Mouse (Mus musculus) embryo, embryonic 10 days (tissue): ENCODE results near the gene Nub1.
"Not testable (repeated sequence)": the region's sequence is repeated elsewhere in the genome, so short reads cannot be mapped to it uniquely, and the experiment has no call there.

ENCODE experiments used
- DNase-seq: peaks from one replicate; pipeline ENCODE4 v3.0.0-alpha.2; 2015; ENCODE audit warnings: low spot score

Gene Nub1

GRCm38 (mm10) chr5:24685366-24686093 lies at the start of gene Nub1:
Gene Nub1, plus strand, starts transcription at chr5:24685532.
- DNase-seq: peak; percentile 99

DNA sequence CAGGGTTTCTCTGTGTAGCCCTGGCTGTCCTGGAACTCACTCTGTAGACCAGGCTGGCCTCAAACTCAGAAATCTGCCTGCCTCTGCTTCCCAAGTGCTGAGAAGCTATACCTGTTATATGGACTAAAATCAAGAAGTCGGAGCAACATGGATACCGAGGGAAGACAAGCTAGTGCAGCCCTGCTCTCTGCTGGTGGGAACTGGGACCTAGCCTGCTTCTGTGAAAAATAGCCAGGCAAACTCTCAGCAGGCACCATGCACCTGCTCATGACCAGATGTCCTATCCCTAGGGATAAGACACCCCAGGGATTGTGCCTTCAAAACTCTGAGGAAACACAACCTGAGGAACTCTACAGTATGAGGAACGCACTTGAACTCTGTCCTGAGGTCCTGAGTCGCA lies 48.3 kb upstream of the Nub1 start:
- DNase-seq: no peak

- DNase-seq: no peak
Measured at GRCm38 (mm10) chr5:24638131-24638530, 47.2 kb upstream of the Nub1 start.

- DNase-seq: no peak
Measured at GRCm38 (mm10) chr5:24639081-24639480, 46.3 kb upstream of the Nub1 start.

DNA sequence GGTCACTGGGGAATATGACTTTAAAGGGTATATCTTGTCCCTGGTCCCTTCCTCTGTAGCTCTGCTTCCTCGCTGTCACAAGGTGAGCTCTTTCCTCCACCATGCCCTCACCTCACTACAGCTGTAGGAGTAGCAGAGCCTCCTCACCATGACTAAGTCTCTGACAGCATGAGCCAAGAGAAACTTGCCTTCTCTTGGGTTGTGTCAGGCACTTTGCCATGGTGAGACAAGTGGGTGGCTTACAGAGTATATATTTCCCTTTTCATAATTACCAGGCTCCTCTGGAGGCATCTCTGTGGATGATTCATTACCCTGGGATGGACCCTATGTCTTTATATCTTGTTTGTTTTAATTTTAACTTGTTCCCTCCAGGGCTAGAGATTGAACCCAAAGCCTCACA lies 39.9 kb upstream of the Nub1 start:
- DNase-seq: no peak

GRCm38 (mm10) chr5:24649231-24649630 lies 36.1 kb upstream of the Nub1 start:
- DNase-seq: no peak

- no peak for DNase-seq
Measured at GRCm38 (mm10) chr5:24649701-24650100, 35.6 kb upstream of the Nub1 start.

DNA sequence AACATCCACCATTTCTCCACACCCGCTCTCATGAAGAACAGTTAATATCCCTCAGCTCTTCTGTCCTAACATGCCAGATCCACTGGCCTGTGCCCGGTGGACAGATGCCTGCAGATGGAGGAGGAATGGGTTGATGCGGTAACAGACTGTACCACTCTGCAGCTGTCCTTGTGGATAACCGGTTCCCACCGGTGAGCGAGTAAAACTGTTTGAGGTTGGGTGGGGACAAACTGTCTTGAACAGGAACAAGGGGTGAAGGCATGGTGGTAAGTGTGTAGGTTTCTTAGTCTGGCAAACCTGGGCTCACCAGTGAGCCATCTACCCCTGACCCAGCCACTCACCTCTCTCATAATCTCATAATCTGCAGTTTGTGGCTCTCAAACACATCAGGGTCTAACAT lies 34.0 kb upstream of the Nub1 start:
- no peak for DNase-seq

DNA sequence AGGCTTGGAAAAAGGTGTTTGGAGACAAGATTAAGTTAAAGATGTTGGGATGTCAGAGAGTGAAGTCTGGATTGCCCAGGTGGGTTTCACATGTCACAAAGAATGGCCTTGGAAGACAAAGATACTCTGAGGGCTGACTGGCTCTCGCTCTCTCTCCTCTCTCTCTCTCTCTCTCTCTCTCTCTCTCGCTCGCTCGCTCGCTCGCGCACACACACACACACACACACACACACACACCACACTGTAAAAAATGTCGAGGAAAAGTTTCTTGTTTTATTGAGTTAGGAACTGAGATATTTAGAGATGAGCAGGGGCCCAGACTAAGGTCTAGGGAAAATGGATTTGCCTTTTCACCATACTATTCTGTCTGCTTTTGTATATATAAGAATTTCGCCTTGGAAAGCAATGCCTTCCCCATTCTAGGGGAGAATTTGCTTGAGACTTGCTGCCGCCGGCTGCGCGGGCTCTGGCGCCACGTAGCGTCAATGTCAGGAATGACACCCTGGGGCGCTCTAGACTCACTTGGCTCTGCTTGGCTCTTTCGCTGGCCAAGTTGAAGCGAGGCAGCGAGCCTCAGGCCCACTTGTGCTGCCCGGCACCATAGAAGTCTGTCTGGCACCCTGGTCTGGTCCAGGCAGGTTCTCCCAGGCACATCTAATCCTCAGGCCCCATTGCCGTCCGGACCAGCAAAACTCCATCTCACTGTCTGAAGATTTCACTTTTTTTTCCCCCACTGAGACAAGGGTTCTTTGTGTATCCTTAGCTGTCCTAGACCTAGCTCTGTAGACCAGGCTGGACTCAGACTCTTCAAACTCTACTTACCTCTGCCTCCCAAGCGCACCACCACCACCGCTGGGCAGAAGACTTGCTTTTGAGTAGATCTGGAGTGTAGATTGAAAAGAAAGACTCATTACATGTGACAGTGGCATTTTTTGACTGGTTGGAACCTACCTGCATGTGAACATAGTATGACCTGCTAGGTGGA lies 33.3 kb upstream of the Nub1 start:
- peak; percentile 87 for DNase-seq

- no peak for DNase-seq
Measured at GRCm38 (mm10) chr5:24652780-24653179, 32.6 kb upstream of the Nub1 start.

DNA sequence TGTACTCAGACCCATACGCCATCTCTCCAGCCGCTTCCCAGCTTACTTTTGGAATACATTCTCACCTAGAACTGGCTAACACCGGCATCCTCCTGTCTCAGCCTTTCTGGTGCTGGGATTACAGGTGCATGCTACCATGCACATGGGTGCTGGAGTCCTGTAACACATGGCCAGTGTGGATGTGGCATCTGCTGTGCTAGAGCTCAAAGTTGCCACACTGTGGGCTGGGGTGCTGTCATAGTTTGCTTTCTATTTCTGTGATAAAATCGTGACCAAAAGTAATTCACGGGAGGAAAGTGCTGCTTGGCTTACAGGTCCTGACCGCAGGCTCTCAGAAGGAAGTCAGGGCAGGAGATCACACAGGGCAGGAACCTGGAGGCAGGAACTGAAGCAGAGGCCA lies 30.8 kb upstream of the Nub1 start:
- no peak for DNase-seq

- no peak for DNase-seq
Measured at GRCm38 (mm10) chr5:24657113-24657512, 28.2 kb upstream of the Nub1 start.

DNA sequence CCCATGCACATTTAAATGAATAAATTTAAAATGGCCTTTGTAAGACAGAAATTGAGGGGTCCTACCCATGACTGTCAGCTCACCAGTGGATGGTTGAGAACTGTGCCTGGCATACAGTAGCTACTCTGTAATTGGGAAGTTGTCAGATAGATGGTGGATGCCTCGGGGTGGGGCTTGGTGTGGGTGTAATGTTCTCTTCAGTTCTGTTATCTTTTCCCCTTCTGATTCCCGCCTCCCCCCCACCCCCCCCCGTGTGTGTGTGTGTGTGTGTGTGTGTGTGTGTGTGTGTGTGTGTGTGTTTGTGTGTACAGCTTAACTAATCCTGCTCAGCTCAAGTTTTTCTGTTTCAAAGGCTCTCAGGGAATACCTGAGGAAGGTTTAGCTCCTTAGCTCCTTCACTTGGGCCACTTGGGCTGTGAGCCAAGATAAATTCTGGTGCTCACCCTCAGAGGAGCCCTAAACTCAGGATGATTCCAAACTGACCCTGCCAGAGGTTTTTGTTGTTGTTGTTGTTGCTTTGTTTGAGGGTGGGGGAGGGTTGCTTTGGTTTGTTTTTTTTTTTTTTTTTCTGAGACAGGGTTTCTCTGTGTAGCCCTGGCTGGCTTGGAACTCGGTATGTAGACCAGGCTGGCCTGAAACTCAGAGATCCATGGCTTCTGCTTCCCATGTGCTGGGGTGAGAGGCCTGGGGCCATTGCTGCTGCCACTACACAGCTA lies 25.5 kb upstream of the Nub1 start:
- no peak for DNase-seq

GRCm38 (mm10) chr5:24661457-24661856 lies 23.9 kb upstream of the Nub1 start:
- DNase-seq: no peak

DNA sequence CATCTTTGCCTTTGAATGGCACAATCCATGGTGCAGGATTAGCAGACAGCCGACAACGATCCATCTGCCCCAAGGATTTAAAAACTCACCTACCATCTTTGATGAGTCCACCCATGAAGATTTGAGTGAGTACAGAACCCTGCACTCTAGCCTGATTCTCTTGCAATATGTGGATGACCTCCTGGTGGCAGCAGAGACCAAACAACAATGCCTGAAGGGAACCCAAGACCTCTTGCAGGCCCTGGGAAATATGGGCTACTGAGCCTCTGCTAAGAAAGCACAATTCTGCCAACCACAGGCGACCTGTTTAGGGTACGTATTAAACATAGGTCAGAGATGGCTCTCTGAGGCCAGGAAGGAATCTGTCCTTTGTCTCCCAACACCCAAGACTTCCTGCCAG lies 11.1 kb upstream of the Nub1 start:
- DNase-seq: peak; percentile 85

DNA sequence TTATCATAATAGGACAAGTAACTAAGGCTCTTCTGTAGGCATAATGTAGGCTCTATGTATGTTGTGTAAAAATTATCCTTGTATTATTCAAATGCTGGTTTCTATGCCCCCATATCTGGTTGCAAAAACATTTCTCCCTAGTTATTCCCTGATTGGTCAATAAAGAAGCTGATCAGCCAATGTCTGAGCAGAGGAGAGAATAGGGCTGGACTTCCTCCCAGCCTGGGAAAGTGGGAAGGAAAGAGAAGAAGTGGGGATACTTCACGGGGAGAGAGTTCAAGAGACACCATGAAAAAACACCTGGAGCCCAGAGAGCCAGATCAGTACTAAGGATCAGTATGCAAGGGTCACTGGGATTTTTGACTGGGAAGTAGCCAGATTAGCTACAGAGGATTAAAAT lies 3.9 kb upstream of the Nub1 start:
- DNase-seq: no peak

DNA sequence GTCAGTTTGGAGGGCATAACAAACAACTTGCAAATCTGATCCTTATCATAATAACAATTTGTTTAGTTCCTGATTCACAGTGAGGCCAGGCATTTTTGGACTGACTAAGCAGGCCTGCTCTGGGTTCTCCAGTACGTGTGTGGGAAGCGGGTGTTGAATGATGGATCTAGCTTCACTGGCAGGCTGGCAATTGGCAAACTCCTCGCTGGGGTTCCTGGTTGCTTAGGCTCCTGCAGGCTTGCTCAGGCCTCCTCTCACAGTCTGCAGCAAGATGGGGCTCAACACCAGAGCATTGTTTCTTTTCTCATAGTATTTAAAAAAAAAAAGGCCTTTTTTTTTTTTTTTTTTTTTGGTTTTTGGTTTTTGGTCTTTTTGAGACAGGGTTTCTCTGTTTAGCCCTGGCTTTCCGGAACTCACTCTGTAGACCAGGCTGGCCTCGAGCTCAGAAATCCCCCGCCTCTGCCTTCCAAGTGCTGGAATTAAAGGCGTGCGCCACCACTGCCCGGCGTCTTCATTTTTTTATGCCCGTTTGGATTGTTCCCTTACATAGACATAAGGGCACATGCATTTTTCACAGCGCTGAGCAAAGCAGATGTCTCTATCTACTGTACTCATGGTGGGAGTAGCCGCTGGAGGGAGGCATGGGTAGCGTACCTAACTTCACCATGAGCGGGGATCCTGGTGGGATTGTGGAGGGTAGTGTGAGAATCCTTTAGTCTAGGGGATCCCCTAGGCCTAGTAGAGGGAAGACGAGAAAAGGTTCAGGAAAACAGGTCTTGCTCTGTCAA lies 560 bp upstream of the Nub1 start:
- peak; percentile 31 for DNase-seq

DNA sequence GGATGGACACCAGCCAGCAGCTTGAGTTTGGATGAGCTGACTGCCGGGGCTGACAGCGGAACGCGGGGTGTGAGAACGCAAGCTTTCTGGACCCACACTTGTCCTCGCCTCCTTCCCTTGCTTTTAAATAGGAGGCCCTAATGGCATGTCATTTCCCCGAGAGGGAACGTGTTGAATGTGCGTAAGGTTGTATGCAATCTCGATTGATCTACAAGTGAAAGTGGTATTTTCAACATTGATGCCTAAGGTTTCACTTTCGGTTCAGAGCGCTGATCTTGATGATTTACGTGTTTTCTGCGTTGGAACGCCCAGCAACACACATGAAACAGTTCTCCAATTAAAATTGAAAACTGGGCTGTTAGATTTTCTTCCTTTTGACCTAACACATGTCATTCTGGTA lies 844 bp downstream of the Nub1 start:
- DNase-seq: peak; percentile 39

DNA sequence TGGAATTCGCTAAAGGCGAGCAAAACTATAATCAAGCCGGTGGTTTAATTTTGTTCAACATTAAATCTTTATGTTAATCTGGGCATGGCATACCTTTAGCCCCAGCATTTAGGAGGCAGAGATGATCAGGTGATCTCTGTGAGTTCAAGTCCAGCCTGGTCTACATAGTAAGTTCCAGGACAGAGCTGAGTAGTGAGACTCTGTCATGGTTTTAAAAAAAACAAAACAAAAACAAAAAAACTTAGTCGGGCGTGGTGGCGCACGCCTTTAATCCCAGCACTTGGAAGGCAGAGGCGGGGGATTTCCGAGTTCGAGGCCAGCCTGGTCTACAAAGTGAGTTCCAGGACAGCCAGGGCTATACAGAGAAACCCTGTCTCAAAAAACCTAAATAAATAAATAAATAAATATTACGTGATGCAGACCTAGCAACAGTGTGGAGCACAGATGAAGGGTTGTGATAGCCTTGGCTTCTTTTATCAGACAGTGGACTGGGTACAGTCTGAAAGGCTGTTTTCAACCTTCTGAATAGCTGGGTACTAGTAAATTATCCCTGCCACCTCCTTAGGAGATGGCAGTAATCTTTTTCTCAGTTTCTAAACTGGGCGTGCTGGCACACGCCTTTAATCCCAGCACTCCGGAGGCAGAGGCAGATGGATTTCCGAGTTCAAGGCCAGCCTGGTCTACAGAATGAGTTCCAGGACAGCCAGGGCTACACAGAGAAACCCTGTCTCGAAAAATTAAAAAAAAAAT lies 1.5 kb downstream of the Nub1 start:
- not testable (repeated sequence) for DNase-seq

DNA sequence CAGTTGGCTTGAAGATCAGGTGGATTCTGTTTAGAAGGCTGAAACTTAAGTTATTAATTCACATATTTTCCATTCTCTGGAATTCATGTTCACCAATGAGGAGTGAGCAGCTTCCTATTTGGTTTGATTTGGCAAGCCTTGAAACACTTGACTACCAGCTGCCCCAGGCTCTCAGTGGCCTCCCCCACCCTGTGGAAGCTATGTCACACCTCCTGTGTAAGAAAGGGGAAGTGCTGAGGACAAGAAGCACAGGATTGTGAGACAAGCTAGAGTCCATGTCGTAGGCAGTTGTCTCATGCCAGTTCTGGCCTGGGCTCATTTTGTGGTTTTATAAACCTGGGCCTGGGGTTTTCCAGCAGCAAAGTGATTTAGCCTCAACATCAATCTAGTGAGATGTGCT lies 2.4 kb downstream of the Nub1 start:
- no peak for DNase-seq

GRCm38 (mm10) chr5:24696704-24697103 lies 11.4 kb downstream of the Nub1 start:
- DNase-seq: no peak
